Comparison of ENCODE assay signal across 11 mouse cellular contexts in the genomic region with DNA sequence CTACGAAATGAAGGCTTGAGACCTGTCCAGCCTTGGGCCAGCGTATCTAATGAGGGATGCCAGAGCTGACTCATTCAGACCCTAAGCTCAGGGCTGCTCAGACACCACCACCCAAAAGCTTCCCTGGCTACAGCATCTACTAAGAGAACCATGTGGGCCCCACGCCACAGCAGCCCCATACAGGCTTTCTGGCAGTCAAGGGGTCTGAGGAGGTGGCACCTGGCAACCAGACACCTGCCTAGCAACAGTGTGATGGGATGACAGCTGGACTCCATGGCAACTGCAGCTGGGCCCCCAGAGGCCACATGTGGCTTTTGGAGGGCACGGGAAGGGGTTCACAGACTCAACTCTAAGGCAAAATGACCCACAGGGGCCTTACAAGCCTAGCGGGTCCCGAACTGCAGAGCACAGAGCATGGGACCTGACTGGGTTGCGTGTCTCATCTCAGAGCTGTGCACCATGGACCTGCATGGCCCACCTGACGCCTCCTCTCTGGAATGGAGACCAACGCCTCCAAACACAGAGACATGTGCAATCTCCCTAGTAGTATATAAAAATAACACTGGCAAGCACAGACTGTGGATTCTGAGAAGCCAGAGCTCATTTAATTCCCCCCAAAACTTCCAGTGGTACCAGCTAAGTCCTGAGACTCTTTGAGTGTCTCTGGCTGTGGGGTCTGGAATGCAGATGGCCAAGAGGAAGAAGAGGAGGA. TPM values are rescaled to one million over a fixed set of nuclear protein-coding genes. Genes with fewer than 3 reads are reported as not detected.
DNase-seq lines count a peak whose midpoint lies in the region; ATAC-seq lines count a peak whose summit lies in the region.
"Had no signal": no experiment of that assay in that cellular context is flagged by ENCODE, and none has a peak within 500 bp of the region (broad histone marks: within the 10 kb centered on the region; RNA-seq: fewer than 3 reads in every experiment).

No protein-coding gene starts in this region.

- DNase-seq in retina, postnatal 1 day, result peak; percentile 72
- DNase-seq in retina, embryonic 14.5 days (ENCODE audit: low spot score), result no peak
- peak; percentile 69 for DNase-seq in hindbrain, embryonic 11.5 days (ENCODE audit: low spot score)
- no peak for DNase-seq in right cerebral cortex, postnatal 4 days
- DNase-seq in right cerebral cortex, adult 18-20 months, result no peak
- no peak for DNase-seq in spleen, adult 18-20 months
- no peak for DNase-seq in layer of hippocampus, adult 9-10 months (ENCODE audit: low spot score)
- DNase-seq: kidney, postnatal 10 days; liver had no signal

- H3K27ac ChIP-seq in hindbrain, embryonic 11.5 days (ENCODE audit: low read depth, low read length), result peak overlapping the region; percentile 78
- 0 out of 2 replicates have a peak overlapping the region, but pooled peaks have one; percentile 0 for H3K27ac ChIP-seq in midbrain, embryonic 15.5 days

- H3K27me3 ChIP-seq in hindbrain, embryonic 11.5 days (ENCODE audit: control insufficient read depth, insufficient read depth, low read length), result no peaks in the 10 kb centered on the region
- no peaks in the 10 kb centered on the region for H3K27me3 ChIP-seq in midbrain, embryonic 15.5 days (replicated peaks)

- WGBS in hindbrain, embryonic 11.5 days, result 64% methylated on average over 9 of the region's 9 CpGs
- WGBS in midbrain, embryonic 15.5 days, result 60% methylated on average over 9 of the region's 9 CpGs

- H3K4me2 ChIP-seq in hindbrain, embryonic 11.5 days (replicated peaks; ENCODE audit: low read depth, low read length), result no peak overlapping the region
- no peak overlapping the region for H3K4me2 ChIP-seq in midbrain, embryonic 15.5 days

- H3K4me3 ChIP-seq in hindbrain, embryonic 11.5 days (ENCODE audit: low read depth, low read length), result no peak overlapping the region
- H3K4me3 ChIP-seq in midbrain, embryonic 15.5 days, result no peak overlapping the region
- H3K4me3 ChIP-seq: megakaryocyte, embryonic 14.5 days had no signal

- peak; percentile 65 for ATAC-seq in hindbrain, embryonic 11.5 days (ENCODE audit: low FRiP score)
- peak; percentile 41; the same call in 1 of the 2 replicates for ATAC-seq in midbrain, embryonic 15.5 days (replicated peaks)

- H3K36me3 ChIP-seq in hindbrain, embryonic 11.5 days (ENCODE audit: control insufficient read depth, insufficient read depth, low read length), result no peaks in the 10 kb centered on the region
- no peaks in the 10 kb centered on the region for H3K36me3 ChIP-seq in midbrain, embryonic 15.5 days (replicated peaks)

- no peaks in the 10 kb centered on the region for H3K9me3 ChIP-seq in hindbrain, embryonic 11.5 days (ENCODE audit: control insufficient read depth, low read length)
- H3K9me3 ChIP-seq in midbrain, embryonic 15.5 days, result no peaks in the 10 kb centered on the region
- H3K9me3 ChIP-seq: megakaryocyte, embryonic 14.5 days had no signal

- no peak overlapping the region for H3K9ac ChIP-seq in hindbrain, embryonic 11.5 days (ENCODE audit: low read depth, low read length)
- no peak overlapping the region for H3K9ac ChIP-seq in midbrain, embryonic 15.5 days

- peaks cover 25% of the 10 kb centered on the region for H3K4me1 ChIP-seq in hindbrain, embryonic 11.5 days (replicated peaks; ENCODE audit: control insufficient read depth, insufficient read depth, low read length)
- H3K4me1 ChIP-seq in midbrain, embryonic 15.5 days, result peaks cover 36% of the 10 kb centered on the region

RNA-seq across cellular contexts. Expression of a gene that starts 50.2 kb away (rescaled TPM):
- 20.9 and 21.7 TPM in 2 replicates for polyA plus RNA-seq in hindbrain, embryonic 11.5 days (2014; fragmentation: Nextera tagmentation; extraction: Ambion mirVana)
- 20.6 and 22.0 TPM in 2 replicates for polyA plus RNA-seq in midbrain, embryonic 15.5 days (2015; fragmentation: Nextera tagmentation; extraction: Ambion mirVana)

Comparison
In these comparisons a context has a peak if more than half of its experiments do, and no peak if none do; other contexts are left out.
1. DNase-seq: peak in retina, postnatal 1 day (single experiment) and hindbrain, embryonic 11.5 days (single experiment); none in retina, embryonic 14.5 days (single experiment), right cerebral cortex, postnatal 4 days (single experiment), right cerebral cortex, adult 18-20 months (single experiment), spleen, adult 18-20 months (0 of 2) and layer of hippocampus, adult 9-10 months (single experiment).